Mouse (Mus musculus): ENCODE data around the gene Hmga2. TPM values are rescaled to one million over a fixed set of nuclear protein-coding genes. Genes with fewer than 3 reads are reported as not detected.

Hmga2 gene
- polyA plus RNA-seq, 1 experiment from 2014 or later: 54.3 TPM

DNA sequence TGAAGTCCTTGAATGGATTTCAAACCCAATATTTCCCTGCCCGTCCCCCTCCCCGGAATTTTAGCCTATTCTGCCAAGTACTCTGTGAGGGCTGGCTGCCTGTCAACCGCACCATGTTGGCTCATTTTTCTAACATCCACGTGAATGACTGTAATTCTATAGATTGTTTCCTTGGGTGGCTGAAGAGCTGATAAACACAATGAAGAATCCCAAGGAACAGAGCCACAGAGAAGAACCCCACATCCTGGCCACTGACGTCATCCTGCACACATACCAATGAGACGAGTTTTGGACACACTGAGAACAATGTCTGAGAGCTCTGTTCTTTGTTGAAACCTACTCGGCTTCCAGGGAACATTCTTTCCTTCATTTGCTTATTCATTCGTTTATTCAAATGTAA, 74.5 kb downstream of the Hmga2 start:
- Histone ChIP-seq H3K9me3 (ENCODE audit: control insufficient read depth, low read length) (no peaks in the 10 kb centered on the region), H3K9ac (ENCODE audit: low read depth, low read length) (no peak overlapping the region), H3K27ac (ENCODE audit: low read depth, low read length) (no peak overlapping the region), H3K27me3 (ENCODE audit: control insufficient read depth, insufficient read depth, low read length) (no peaks in the 10 kb centered on the region), H3K4me1 (ENCODE audit: control insufficient read depth, insufficient read depth, low read length) (peaks cover 34% of the 10 kb centered on the region), H3K36me3 (ENCODE audit: control insufficient read depth, insufficient read depth, low read length) (peaks cover 25% of the 10 kb centered on the region; the same call in 1 of the 2 replicates), H3K4me2 (replicated peaks; ENCODE audit: low read depth, low read length) (no peak overlapping the region), H3K4me3 (ENCODE audit: low read length) (no peak overlapping the region)
- ATAC-seq (ENCODE audit: low FRiP score, low TSS enrichment): no peak
- 75% methylated on average over 8 of the region's 8 CpGs for WGBS

DNA sequence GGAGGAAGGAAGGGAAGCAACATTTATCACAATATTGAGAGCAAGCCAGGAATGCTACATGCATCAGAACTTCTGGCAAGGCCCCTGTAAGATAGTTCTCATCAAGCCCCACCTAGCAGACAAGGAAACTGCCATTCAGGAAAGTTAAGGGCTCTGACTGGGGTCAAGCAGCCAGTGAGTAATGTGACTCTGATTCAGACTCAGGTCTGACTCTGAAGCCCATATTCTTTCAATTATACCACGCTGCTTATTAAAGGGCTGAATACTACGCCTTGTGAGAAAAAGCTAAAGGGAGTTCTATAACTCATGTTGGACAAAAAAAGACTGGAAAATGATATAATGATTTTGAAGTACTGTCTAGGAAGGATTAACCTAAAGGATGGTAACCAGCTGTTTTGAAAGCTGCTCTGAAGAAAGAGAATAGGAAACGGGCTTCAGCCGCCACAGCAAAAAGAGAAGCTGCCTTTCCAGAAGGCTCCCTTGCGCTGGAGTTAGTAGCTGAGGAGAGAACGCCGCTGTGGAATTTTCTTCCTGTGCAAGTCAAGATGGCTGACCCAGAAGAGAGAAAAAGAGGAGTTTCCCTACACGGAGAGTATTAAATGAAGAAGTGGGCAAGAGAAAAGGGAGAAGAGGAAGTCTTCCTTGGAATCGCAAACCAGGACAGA, 76.3 kb downstream of the Hmga2 start:
- Histone ChIP-seq H3K36me3 (ENCODE audit: control insufficient read depth, insufficient read depth, low read length) (peaks cover 25% of the 10 kb centered on the region; the same call in 1 of the 2 replicates), H3K27me3 (ENCODE audit: control insufficient read depth, insufficient read depth, low read length) (no peaks in the 10 kb centered on the region), H3K4me1 (ENCODE audit: control insufficient read depth, insufficient read depth, low read length) (peaks cover 38% of the 10 kb centered on the region), H3K27ac (ENCODE audit: low read depth, low read length) (peak overlapping the region; percentile 80), H3K9ac (ENCODE audit: low read depth, low read length) (no peak overlapping the region), H3K9me3 (ENCODE audit: control insufficient read depth, low read length) (no peaks in the 10 kb centered on the region), H3K4me3 (ENCODE audit: low read length) (no peak overlapping the region), H3K4me2 (replicated peaks; ENCODE audit: low read depth, low read length) (no peak overlapping the region)
- 50% methylated on average over 9 of the region's 9 CpGs for WGBS
- ATAC-seq (ENCODE audit: low FRiP score, low TSS enrichment): no peak

DNA sequence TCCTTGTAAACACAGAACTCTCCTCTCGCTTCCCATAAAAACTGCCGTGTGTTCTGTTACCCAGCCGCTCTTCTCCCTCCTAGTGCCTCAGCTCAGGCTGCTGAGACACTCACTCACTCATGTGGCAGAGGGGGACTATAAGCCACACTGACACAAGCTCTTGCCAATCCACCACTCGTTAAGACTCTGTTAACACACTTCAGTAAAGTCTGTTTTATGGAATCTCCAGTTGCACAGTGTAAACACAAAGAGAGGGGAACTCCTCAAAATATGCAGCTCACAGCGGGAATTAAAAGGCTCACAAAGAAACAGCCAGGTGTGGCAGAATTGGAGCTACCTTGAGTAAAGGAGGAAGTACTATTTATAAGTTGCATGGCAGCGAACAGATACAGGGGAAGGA, 77.5 kb downstream of the Hmga2 start:
- peaks cover 15% of the 10 kb centered on the region; the same call in 1 of the 2 replicates for H3K36me3 ChIP-seq (ENCODE audit: control insufficient read depth, insufficient read depth, low read length)
- peak overlapping the region; percentile 43; the same call in 1 of the 2 replicates for H3K27ac ChIP-seq (ENCODE audit: low read depth, low read length)
- peaks cover 38% of the 10 kb centered on the region for H3K4me1 ChIP-seq (ENCODE audit: control insufficient read depth, insufficient read depth, low read length)
- no peak overlapping the region for H3K4me3 ChIP-seq (ENCODE audit: low read length)
- H3K27me3 ChIP-seq (ENCODE audit: control insufficient read depth, insufficient read depth, low read length): no peaks in the 10 kb centered on the region
- H3K9me3 ChIP-seq (ENCODE audit: control insufficient read depth, low read length): no peaks in the 10 kb centered on the region
- H3K4me2 ChIP-seq (replicated peaks; ENCODE audit: low read depth, low read length): no peak overlapping the region
- H3K9ac ChIP-seq (ENCODE audit: low read depth, low read length): no peak overlapping the region
- no peak for ATAC-seq (ENCODE audit: low FRiP score, low TSS enrichment)
- WGBS: 37% methylated on average over 6 of the region's 6 CpGs

DNA sequence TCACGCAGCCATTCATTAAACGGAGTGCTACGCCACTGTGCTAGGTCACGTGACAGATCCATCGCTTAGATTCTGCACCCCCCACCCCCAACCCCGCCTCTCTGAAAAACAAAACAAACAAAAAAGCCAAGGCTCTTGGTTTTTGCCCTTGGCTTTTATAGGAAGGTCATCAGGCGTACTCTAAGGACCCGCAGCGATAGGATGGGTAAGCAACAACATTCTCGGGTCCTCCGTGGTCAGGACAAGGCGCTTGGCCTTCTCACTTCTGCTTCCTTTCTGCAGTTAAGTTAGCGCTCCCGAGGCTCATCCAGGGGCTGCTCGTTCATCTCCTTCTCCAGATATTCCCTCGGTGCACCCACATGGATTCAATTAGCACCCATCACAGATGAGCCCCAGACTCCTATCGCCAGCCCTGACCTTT, 79.0 kb downstream of the Hmga2 start:
- H3K9me3 ChIP-seq (ENCODE audit: control insufficient read depth, low read length): no peaks in the 10 kb centered on the region
- WGBS: 57% methylated on average over 17 of the region's 17 CpGs
- H3K4me1 ChIP-seq (ENCODE audit: control insufficient read depth, insufficient read depth, low read length): peaks cover 48% of the 10 kb centered on the region
- H3K9ac ChIP-seq (ENCODE audit: low read depth, low read length): no peak overlapping the region
- peak overlapping the region; percentile 24; the same call in 1 of the 2 replicates for H3K27ac ChIP-seq (ENCODE audit: low read depth, low read length)
- H3K4me2 ChIP-seq (replicated peaks; ENCODE audit: low read depth, low read length): no peak overlapping the region
- peaks cover 5% of the 10 kb centered on the region; the same call in 1 of the 2 replicates for H3K36me3 ChIP-seq (ENCODE audit: control insufficient read depth, insufficient read depth, low read length)
- H3K4me3 ChIP-seq (ENCODE audit: low read length): no peak overlapping the region
- no peaks in the 10 kb centered on the region for H3K27me3 ChIP-seq (ENCODE audit: control insufficient read depth, insufficient read depth, low read length)
- ATAC-seq (ENCODE audit: low FRiP score, low TSS enrichment): no peak

DNA sequence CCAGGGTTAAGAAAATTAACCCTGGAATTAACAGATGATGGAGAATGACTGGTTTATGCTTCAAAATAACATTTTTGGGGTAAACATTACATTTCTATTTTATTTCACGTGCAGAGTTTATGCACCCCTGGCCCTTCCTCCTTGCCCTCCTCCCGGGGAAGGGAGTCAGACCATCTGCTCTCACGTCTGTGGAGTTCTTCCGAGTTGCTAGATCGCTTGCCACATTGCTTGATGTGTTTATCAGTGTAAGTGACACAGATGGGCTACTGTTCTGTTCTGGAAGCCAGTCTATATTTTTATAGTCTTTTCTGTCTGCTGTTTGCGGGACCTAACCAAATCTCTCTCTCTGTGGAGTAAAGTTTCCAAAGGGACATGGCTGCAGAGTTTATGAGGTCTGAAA, 80.7 kb downstream of the Hmga2 start:
- H3K4me1 ChIP-seq (ENCODE audit: control insufficient read depth, insufficient read depth, low read length): peaks cover 60% of the 10 kb centered on the region
- no peaks in the 10 kb centered on the region for H3K9me3 ChIP-seq (ENCODE audit: control insufficient read depth, low read length)
- H3K9ac ChIP-seq (ENCODE audit: low read depth, low read length): no peak overlapping the region
- no peak for ATAC-seq (ENCODE audit: low FRiP score, low TSS enrichment)
- H3K4me2 ChIP-seq (replicated peaks; ENCODE audit: low read depth, low read length): no peak overlapping the region
- no peak overlapping the region for H3K27ac ChIP-seq (ENCODE audit: low read depth, low read length)
- no peak overlapping the region for H3K4me3 ChIP-seq (ENCODE audit: low read length)
- no peaks in the 10 kb centered on the region for H3K27me3 ChIP-seq (ENCODE audit: control insufficient read depth, insufficient read depth, low read length)
- peaks cover 5% of the 10 kb centered on the region; the same call in 1 of the 2 replicates for H3K36me3 ChIP-seq (ENCODE audit: control insufficient read depth, insufficient read depth, low read length)
- WGBS: 46% methylated on average over 6 of the region's 6 CpGs

DNA sequence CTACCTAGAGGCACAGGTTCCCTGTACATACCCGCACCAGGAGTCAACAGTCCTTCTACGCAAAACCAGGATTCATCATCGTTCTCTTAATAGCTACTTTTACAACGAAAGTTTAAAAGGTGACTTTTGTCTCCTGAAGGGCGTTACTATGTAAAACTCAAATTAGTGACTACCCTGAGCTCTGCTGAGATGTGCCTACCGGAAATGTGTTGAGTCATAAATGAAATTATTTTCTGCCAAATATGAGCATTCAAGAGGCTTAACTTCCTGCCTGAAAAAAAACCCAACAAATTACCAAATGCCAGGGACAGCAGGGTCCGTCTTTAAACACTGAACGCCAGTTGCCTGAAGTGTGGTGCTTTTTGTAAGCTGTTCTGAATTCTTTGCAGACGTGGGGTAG, 81.5 kb downstream of the Hmga2 start:
- 79% methylated on average over 9 of the region's 9 CpGs for WGBS
- no peak overlapping the region for H3K9ac ChIP-seq (ENCODE audit: low read depth, low read length)
- peaks cover 5% of the 10 kb centered on the region; the same call in 1 of the 2 replicates for H3K36me3 ChIP-seq (ENCODE audit: control insufficient read depth, insufficient read depth, low read length)
- H3K4me2 ChIP-seq (replicated peaks; ENCODE audit: low read depth, low read length): no peak overlapping the region
- peaks cover 60% of the 10 kb centered on the region for H3K4me1 ChIP-seq (ENCODE audit: control insufficient read depth, insufficient read depth, low read length)
- H3K27ac ChIP-seq (ENCODE audit: low read depth, low read length): no peak overlapping the region
- no peaks in the 10 kb centered on the region for H3K27me3 ChIP-seq (ENCODE audit: control insufficient read depth, insufficient read depth, low read length)
- no peak overlapping the region for H3K4me3 ChIP-seq (ENCODE audit: low read length)
- no peaks in the 10 kb centered on the region for H3K9me3 ChIP-seq (ENCODE audit: control insufficient read depth, low read length)
- no peak for ATAC-seq (ENCODE audit: low FRiP score, low TSS enrichment)

DNA sequence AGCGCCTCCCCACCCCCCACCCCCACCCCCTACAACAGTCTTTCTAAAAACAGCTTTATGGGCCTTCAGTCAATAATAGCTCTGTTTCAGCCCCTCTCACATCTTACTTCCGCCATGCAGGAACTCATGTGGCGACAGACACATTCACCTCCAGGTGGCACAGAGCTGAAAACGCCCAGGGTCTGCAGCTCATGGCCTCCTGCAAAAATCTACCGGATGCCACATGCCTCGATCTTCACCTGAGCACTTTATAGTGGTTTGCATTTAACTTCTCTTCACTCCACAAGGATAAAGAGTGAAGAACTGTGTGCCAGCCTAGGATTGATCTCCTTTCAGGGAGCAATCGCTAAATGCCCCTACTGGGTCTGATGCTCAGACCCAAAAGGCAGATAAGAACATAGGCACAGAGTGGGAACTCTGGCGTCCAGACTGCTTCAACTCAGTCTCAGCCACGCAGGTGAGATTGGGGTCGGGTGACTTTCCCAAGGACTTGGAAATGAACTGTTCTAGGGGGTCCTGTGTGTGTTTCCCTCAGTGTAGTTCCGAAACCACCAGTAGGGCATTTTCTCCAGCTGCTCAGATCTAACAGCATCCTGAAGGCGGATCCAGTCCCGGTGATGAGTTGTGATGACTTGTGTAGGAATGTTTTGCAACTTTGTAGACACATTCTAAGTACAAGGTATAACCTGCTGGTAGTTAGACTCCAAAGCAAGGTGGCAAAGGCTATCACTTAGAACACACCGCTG, 84.1 kb downstream of the Hmga2 start:
- peak; percentile 11 for ATAC-seq (ENCODE audit: low FRiP score, low TSS enrichment)
- Histone ChIP-seq H3K4me1 (ENCODE audit: control insufficient read depth, insufficient read depth, low read length) (peaks cover 60% of the 10 kb centered on the region), H3K36me3 (ENCODE audit: control insufficient read depth, insufficient read depth, low read length) (no peaks in the 10 kb centered on the region; the same call in 1 of the 2 replicates), H3K27ac (ENCODE audit: low read depth, low read length) (peak overlapping the region; percentile 86), H3K4me2 (replicated peaks; ENCODE audit: low read depth, low read length) (peak overlapping the region; percentile 40), H3K9ac (ENCODE audit: low read depth, low read length) (no peak overlapping the region), H3K27me3 (ENCODE audit: control insufficient read depth, insufficient read depth, low read length) (no peaks in the 10 kb centered on the region), H3K9me3 (ENCODE audit: control insufficient read depth, low read length) (no peaks in the 10 kb centered on the region), H3K4me3 (ENCODE audit: low read length) (no peak overlapping the region)
- 18% methylated on average over 14 of the region's 14 CpGs for WGBS

DNA sequence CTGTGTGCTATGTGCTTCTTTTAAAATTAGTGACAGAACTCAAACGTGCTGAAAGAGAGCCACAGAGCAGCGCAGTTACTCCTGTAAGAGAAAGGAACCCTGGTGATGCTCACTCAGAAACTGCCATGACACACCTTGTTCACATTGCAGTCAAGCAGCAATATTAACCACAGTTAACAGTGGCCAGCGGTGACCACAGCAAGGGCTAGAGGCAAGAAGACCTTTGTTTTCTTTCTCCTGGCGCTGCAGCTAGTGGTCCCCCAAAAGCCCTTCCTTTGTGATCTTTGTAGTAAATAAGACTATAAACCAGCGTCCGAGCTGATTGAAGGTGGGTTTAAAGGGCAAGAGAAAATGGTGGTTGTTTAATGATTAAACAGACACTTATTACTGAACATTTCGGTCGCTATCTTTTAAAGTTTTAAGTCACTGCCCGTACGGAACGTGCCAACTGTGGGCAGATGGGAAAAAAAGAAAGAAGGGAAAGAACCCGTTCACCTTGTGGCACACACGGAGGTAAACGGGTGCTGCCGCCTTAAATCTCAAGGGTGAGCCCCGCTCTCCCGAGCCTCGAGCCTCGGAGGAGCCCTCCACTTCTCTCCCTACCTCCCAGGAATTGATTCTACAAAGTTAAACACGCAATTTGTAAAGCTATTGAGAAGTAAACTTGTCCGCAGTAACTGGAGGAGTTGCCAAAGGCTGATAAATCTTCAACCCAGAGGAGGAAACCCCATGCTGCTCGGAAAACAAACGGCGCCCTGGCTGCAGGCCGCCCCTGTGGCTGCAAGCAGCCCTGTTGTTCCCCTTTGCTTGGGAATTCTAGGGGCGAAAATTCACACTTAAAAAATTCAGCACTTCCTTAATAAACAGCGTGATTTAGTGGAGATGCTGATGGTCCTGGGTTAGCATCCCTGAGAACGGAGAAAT, 85.1 kb downstream of the Hmga2 start:
- peak; percentile 20; the same call in 1 of the 2 replicates for ATAC-seq (ENCODE audit: low FRiP score, low TSS enrichment)
- Histone ChIP-seq H3K4me3 (ENCODE audit: low read length) (no peak overlapping the region; the same call in 1 of the 2 replicates), H3K27ac (ENCODE audit: low read depth, low read length) (peak overlapping the region; percentile 86), H3K27me3 (ENCODE audit: control insufficient read depth, insufficient read depth, low read length) (no peaks in the 10 kb centered on the region), H3K4me1 (ENCODE audit: control insufficient read depth, insufficient read depth, low read length) (peaks cover 60% of the 10 kb centered on the region), H3K9ac (ENCODE audit: low read depth, low read length) (peak overlapping the region; percentile 48; the same call in 1 of the 2 replicates), H3K4me2 (replicated peaks; ENCODE audit: low read depth, low read length) (peak overlapping the region; percentile 40), H3K9me3 (ENCODE audit: control insufficient read depth, low read length) (no peaks in the 10 kb centered on the region), H3K36me3 (ENCODE audit: control insufficient read depth, insufficient read depth, low read length) (no peaks in the 10 kb centered on the region; the same call in 1 of the 2 replicates)
- 9% methylated on average over 28 of the region's 28 CpGs for WGBS
